Mouse (Mus musculus): ENCODE data around the gene Rilp. TPM values are rescaled to one million over a fixed set of nuclear protein-coding genes. Genes with fewer than 3 reads are reported as not detected.
A peak's percentile ranks its signal among the peaks of the same experiment; 100 is the strongest.

The Rilp gene
- polyA plus RNA-seq, 1 experiment from 2014 or later = 3.1 TPM

- Histone ChIP-seq H3K27me3 (ENCODE audit: control insufficient read depth, insufficient read depth, low read length) (no peaks in the 10 kb centered on the region), H3K4me3 (replicated peaks; ENCODE audit: low read length) (no peak overlapping the region), H3K4me1 (replicated peaks; ENCODE audit: control insufficient read depth, insufficient read depth, low read length) (no peaks in the 10 kb centered on the region), H3K4me2 (replicated peaks) (no peak overlapping the region), H3K36me3 (replicated peaks; ENCODE audit: control insufficient read depth, insufficient read depth) (peaks cover 57% of the 10 kb centered on the region), H3K9me3 (ENCODE audit: control insufficient read depth, low read length) (no peaks in the 10 kb centered on the region), H3K9ac (no peak overlapping the region), H3K27ac (no peak overlapping the region)
- no peak for ATAC-seq (ENCODE audit: low FRiP score)
- WGBS = 84% methylated on average over 14 of the region's 14 CpGs
- DNase-seq (ENCODE audit: low spot score) = no peak
These were observed 50.9 kb downstream of the Rilp start for GRCm38 (mm10) chr11:75560530-75561409.

GRCm38 (mm10) chr11:75561410-75561791, 51.5 kb downstream of the Rilp start:
- 72% methylated on average over 5 of the region's 5 CpGs for WGBS
- Histone ChIP-seq H3K36me3 (replicated peaks; ENCODE audit: control insufficient read depth, insufficient read depth) (peaks cover 62% of the 10 kb centered on the region), H3K27me3 (ENCODE audit: control insufficient read depth, insufficient read depth, low read length) (no peaks in the 10 kb centered on the region)

More at GRCm38 (mm10) chr11:75561410-75561791, 51.5 kb downstream of the Rilp start:
- DNase-seq (ENCODE audit: low spot score) (no peak), ATAC-seq (ENCODE audit: low FRiP score) (no peak)
- Histone ChIP-seq H3K4me3 (replicated peaks; ENCODE audit: low read length) (no peak overlapping the region), H3K9me3 (ENCODE audit: control insufficient read depth, low read length) (no peaks in the 10 kb centered on the region), H3K27ac (no peak overlapping the region), H3K4me2 (replicated peaks) (no peak overlapping the region), H3K4me1 (replicated peaks; ENCODE audit: control insufficient read depth, insufficient read depth, low read length) (no peaks in the 10 kb centered on the region), H3K9ac (no peak overlapping the region)

MicroRNAs encoded within 50 kb of the gene (microRNA counts, 519-probe panel; counts per million panel counts)
- microRNA mmu-miR-22 = 5,961 counts per million, percentile 79 among the panel's probes with 10 or more counts

Small RNA genes within 50 kb of the gene (microRNA-seq; reads per million reads assigned to microRNA genes)
- gene Mir22 (7,751 reads per million, percentile 95 among the genes with 10 or more reads in this experiment), gene Mir3971 (not detected)

Other genes with a start within 250 kb of the Rilp start
- gene Rpa1, start 161.8 kb upstream of the Rilp start, polyA plus RNA-seq (2014; fragmentation: Nextera tagmentation; extraction: Ambion mirVana) = 48.0 and 51.1 TPM in 2 replicates
- gene Smyd4, start 161.7 kb upstream of the Rilp start, polyA plus RNA-seq (2014; fragmentation: Nextera tagmentation; extraction: Ambion mirVana) = 12.0 and 13.2 TPM in 2 replicates
- gene Serpinf1, start 87.4 kb upstream of the Rilp start, polyA plus RNA-seq (2014; fragmentation: Nextera tagmentation; extraction: Ambion mirVana) = 49.9 and 66.1 TPM in 2 replicates
- gene Serpinf2, start 70.5 kb upstream of the Rilp start, polyA plus RNA-seq (2014; fragmentation: Nextera tagmentation; extraction: Ambion mirVana) = not detected in 2 replicates
- 6.5 and 7.9 TPM in 2 replicates for gene Wdr81, start 55.4 kb upstream of the Rilp start, polyA plus RNA-seq (2014; fragmentation: Nextera tagmentation; extraction: Ambion mirVana)
- gene Tlcd2, start 48.4 kb upstream of the Rilp start, polyA plus RNA-seq (2014; fragmentation: Nextera tagmentation; extraction: Ambion mirVana) = 1.6 and 4.5 TPM in 2 replicates
- gene Prpf8, start 23.3 kb upstream of the Rilp start, polyA plus RNA-seq (2014; fragmentation: Nextera tagmentation; extraction: Ambion mirVana) = 74.5 and 83.2 TPM in 2 replicates
- gene Scarf1, start 3.4 kb downstream of the Rilp start, polyA plus RNA-seq (2014; fragmentation: Nextera tagmentation; extraction: Ambion mirVana) = 3.5 and 4.2 TPM in 2 replicates
- gene Slc43a2, start 21.6 kb downstream of the Rilp start, polyA plus RNA-seq (2014; fragmentation: Nextera tagmentation; extraction: Ambion mirVana) = 13.8 and 15.2 TPM in 2 replicates
- 136 and 159 TPM in 2 replicates for gene Pitpna, start 78.0 kb downstream of the Rilp start, polyA plus RNA-seq (2014; fragmentation: Nextera tagmentation; extraction: Ambion mirVana)
- 42.3 and 44.9 TPM in 2 replicates for gene Inpp5k, start 120.9 kb downstream of the Rilp start, polyA plus RNA-seq (2014; fragmentation: Nextera tagmentation; extraction: Ambion mirVana)
- 8.7 and 10.4 TPM in 2 replicates for gene Myo1c, start 140.4 kb downstream of the Rilp start, polyA plus RNA-seq (2014; fragmentation: Nextera tagmentation; extraction: Ambion mirVana)
- gene Crk, start 169.2 kb downstream of the Rilp start, polyA plus RNA-seq (2014; fragmentation: Nextera tagmentation; extraction: Ambion mirVana) = 102 and 115 TPM in 2 replicates
- 1,491 and 1,607 TPM in 2 replicates for gene Ywhae, start 222.8 kb downstream of the Rilp start, polyA plus RNA-seq (2014; fragmentation: Nextera tagmentation; extraction: Ambion mirVana)

Measured in hindbrain, embryonic 14.5 days (tissue).